Mouse (Mus musculus): ENCODE measurements around the gene C5ar1. TPM values are rescaled to one million over a fixed set of nuclear protein-coding genes. Genes with fewer than 3 reads are reported as not detected.
A peak's percentile ranks its signal among the peaks of the same experiment; 100 is the strongest.

C5ar1 gene
- polyA plus RNA-seq, 1 experiment from 2014 or later: 3.1 TPM

DNA sequence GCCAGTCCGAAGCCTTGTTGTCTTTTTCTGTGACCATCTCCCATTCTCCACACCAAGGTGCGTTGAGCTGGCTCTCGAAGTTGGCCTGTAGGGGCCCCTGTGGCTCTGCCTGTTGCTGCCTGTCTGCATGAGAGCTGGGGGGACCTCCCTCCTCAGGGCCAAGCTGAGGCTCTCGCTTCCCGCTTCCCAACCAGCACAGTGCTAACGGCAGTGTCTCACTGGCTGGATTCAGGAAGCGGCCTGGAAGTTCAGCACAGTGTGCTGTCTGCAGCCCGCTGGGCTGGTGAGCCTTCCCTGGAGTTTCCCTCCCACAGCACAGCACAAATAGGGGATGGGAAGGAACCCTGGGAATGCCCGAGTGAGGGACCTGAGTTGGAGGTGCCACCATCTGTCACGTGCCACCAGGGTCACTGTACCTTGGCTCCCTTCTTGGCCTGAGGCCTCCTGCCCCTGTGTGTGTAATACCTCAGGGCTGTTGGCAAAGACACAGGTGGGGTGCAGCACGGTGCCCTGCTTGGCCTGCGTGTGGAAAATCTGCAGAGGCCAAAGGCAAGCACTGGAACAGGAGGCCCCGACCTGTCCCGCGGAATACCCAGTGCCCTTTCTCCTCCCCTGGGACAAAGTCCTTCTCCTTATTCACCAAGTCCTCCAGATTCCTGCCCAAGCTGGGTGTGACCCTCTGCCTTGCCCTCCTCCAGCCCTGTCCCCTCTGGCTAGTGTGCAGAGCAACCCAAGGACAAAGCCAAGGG, 56.4 kb downstream of the C5ar1 start:
- Histone ChIP-seq H3K9me3 (replicated peaks; ENCODE audit: low read length) (no peaks in the 10 kb centered on the region), H3K4me2 (ENCODE audit: low read length) (no peak overlapping the region), H3K9ac (ENCODE audit: low read depth, low read length) (no peak overlapping the region), H3K4me1 (replicated peaks; ENCODE audit: insufficient read depth, low read length) (no peaks in the 10 kb centered on the region), H3K27me3 (ENCODE audit: insufficient read depth, low read length) (no peaks in the 10 kb centered on the region), H3K4me3 (replicated peaks; ENCODE audit: low read depth, low read length) (no peak overlapping the region), H3K27ac (peak overlapping the region; percentile 19; the same call in 1 of the 2 replicates), H3K36me3 (ENCODE audit: insufficient read depth, low read length) (0 out of 2 replicates have a peak, but pooled peaks cover 36% of the 10 kb centered on the region)
- ATAC-seq (replicated peaks; ENCODE audit: low FRiP score, low read depth) (peak; percentile 38), DNase-seq (ENCODE audit: low spot score) (peak; percentile 18)
- TF ChIP-seq CTCF (IDR thresholded peaks at IDR 0.05; ENCODE audit: low read depth): 0 out of 2 replicates have a peak, but pooled peaks have one; percentile 20
- WGBS: 64% methylated on average over 15 of the region's 15 CpGs

DNA sequence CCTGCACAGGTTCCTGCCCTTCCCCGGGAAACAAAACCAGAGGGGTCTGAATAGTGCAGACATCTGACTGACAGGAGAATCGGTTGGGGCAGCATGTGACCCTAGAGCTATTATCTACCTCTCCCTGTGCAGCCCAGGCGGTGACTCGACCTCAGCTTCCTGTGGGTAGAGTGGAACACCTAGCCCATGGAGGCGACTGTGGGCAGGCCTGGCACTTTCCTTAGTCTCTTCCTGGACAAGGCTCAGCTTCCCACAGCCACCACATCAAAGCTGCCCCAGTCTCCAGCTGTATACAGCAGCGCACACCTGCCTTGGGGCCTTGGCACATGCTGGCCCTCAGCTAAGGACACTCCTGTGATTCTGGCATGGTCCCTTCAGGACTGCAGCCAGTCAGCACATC, 58.2 kb downstream of the C5ar1 start:
- H3K27ac ChIP-seq: no peak overlapping the region
- no peaks in the 10 kb centered on the region for H3K9me3 ChIP-seq (replicated peaks; ENCODE audit: low read length)
- ATAC-seq (replicated peaks; ENCODE audit: low FRiP score, low read depth): no peak
- H3K36me3 ChIP-seq (ENCODE audit: insufficient read depth, low read length): 0 out of 2 replicates have a peak, but pooled peaks cover 40% of the 10 kb centered on the region
- no peak overlapping the region for H3K4me3 ChIP-seq (replicated peaks; ENCODE audit: low read depth, low read length)
- H3K4me2 ChIP-seq (ENCODE audit: low read length): no peak overlapping the region
- H3K4me1 ChIP-seq (replicated peaks; ENCODE audit: insufficient read depth, low read length): no peaks in the 10 kb centered on the region
- no peak for DNase-seq (ENCODE audit: low spot score)
- TF ChIP-seq CTCF (IDR thresholded peaks at IDR 0.05; ENCODE audit: low read depth): no peak
- WGBS: 83% methylated on average over 6 of the region's 6 CpGs
- no peaks in the 10 kb centered on the region for H3K27me3 ChIP-seq (ENCODE audit: insufficient read depth, low read length)
- H3K9ac ChIP-seq (ENCODE audit: low read depth, low read length): no peak overlapping the region

DNA sequence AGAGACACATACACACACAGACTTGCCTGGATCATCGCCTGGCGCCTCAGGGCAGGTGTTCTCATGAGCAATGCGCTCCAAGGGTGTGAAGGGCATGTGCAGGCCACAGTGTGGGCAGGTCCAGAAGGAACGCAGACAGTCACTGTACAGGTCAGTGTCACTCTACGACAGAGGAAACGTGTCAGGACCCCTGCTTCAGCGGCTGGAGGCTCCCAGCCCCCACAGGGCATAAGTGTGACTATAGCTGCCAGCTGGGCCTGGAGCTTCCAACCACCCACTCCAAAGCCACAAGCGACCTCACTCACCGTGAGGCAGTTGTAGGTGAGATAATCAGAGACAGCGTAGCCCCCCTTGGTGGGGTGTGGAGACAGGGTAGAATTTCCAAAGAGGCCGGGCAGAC, 60.8 kb downstream of the C5ar1 start:
- no peak for TF ChIP-seq CTCF (IDR thresholded peaks at IDR 0.05; ENCODE audit: low read depth)
- Histone ChIP-seq H3K4me2 (ENCODE audit: low read length) (no peak overlapping the region), H3K4me1 (replicated peaks; ENCODE audit: insufficient read depth, low read length) (no peaks in the 10 kb centered on the region), H3K9ac (ENCODE audit: low read depth, low read length) (no peak overlapping the region), H3K27ac (no peak overlapping the region), H3K36me3 (ENCODE audit: insufficient read depth, low read length) (0 out of 2 replicates have a peak, but pooled peaks cover 38% of the 10 kb centered on the region), H3K9me3 (replicated peaks; ENCODE audit: low read length) (no peaks in the 10 kb centered on the region), H3K27me3 (ENCODE audit: insufficient read depth, low read length) (no peaks in the 10 kb centered on the region), H3K4me3 (replicated peaks; ENCODE audit: low read depth, low read length) (no peak overlapping the region)
- 85% methylated on average over 11 of the region's 11 CpGs for WGBS
- DNase-seq (ENCODE audit: low spot score): no peak
- ATAC-seq (replicated peaks; ENCODE audit: low FRiP score, low read depth): no peak

DNA sequence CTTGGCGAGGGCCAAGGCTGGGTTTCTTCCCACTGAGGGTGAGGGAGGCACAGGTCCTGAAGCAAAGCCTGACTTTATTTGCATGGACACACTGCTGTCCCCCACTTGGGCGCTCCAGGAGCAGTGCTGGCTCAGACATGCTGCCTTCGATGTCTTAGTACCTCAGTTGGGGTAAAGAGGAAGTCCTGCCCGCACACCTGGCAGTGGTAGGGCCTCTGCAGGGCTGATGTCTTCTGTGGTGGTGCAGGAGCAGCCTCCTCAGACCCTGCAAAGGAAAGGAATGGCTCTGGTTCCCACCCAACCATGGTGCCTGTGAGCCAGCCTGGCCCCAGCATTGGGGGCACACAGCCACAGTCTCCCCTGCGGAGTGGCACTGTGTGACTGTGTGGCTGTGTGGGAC, 62.2 kb downstream of the C5ar1 start:
- Histone ChIP-seq H3K9ac (ENCODE audit: low read depth, low read length) (no peak overlapping the region), H3K4me2 (ENCODE audit: low read length) (no peak overlapping the region), H3K36me3 (ENCODE audit: insufficient read depth, low read length) (0 out of 2 replicates have a peak, but pooled peaks cover 34% of the 10 kb centered on the region), H3K4me3 (replicated peaks; ENCODE audit: low read depth, low read length) (no peak overlapping the region), H3K9me3 (replicated peaks; ENCODE audit: low read length) (no peaks in the 10 kb centered on the region), H3K4me1 (replicated peaks; ENCODE audit: insufficient read depth, low read length) (no peaks in the 10 kb centered on the region), H3K27me3 (ENCODE audit: insufficient read depth, low read length) (no peaks in the 10 kb centered on the region), H3K27ac (no peak overlapping the region)
- TF ChIP-seq CTCF (IDR thresholded peaks at IDR 0.05; ENCODE audit: low read depth): no peak
- no peak for ATAC-seq (replicated peaks; ENCODE audit: low FRiP score, low read depth)
- 66% methylated on average over 5 of the region's 5 CpGs for WGBS
- DNase-seq (ENCODE audit: low spot score): no peak

Other genes with a start within 250 kb of the C5ar1 start
- 3.2 and 3.3 TPM in 2 replicates for gene Bicra, start 211.6 kb downstream of the C5ar1 start, polyA plus RNA-seq (2015; fragmentation: Nextera tagmentation; extraction: Ambion mirVana)
- 0.05 TPM in 2 replicates for gene Zfp541, start 197.7 kb downstream of the C5ar1 start, polyA plus RNA-seq (2015; fragmentation: Nextera tagmentation; extraction: Ambion mirVana)
- gene Napa, start 161.1 kb downstream of the C5ar1 start, polyA plus RNA-seq (2015; fragmentation: Nextera tagmentation; extraction: Ambion mirVana): 178 and 193 TPM in 2 replicates
- gene Kptn, start 139.6 kb downstream of the C5ar1 start, polyA plus RNA-seq (2015; fragmentation: Nextera tagmentation; extraction: Ambion mirVana): 21.0 and 24.8 TPM in 2 replicates
- gene Slc8a2, start 129.7 kb downstream of the C5ar1 start, polyA plus RNA-seq (2015; fragmentation: Nextera tagmentation; extraction: Ambion mirVana): 0.06 and 0.07 TPM in 2 replicates
- gene Meis3, start 84.5 kb downstream of the C5ar1 start, polyA plus RNA-seq (2015; fragmentation: Nextera tagmentation; extraction: Ambion mirVana): 12.9 and 16.7 TPM in 2 replicates
- gene Dhx34, start 37.5 kb downstream of the C5ar1 start, polyA plus RNA-seq (2015; fragmentation: Nextera tagmentation; extraction: Ambion mirVana): 11.6 and 12.1 TPM in 2 replicates
- 0.08 and 0.11 TPM in 2 replicates for gene C5ar2, start 15.4 kb downstream of the C5ar1 start, polyA plus RNA-seq (2015; fragmentation: Nextera tagmentation; extraction: Ambion mirVana)
- gene Inafm1, start 14.1 kb upstream of the C5ar1 start, polyA plus RNA-seq (2015; fragmentation: Nextera tagmentation; extraction: Ambion mirVana): 28.2 and 32.0 TPM in 2 replicates
- gene Ccdc9, start 27.3 kb upstream of the C5ar1 start, polyA plus RNA-seq (2015; fragmentation: Nextera tagmentation; extraction: Ambion mirVana): 14.2 and 17.1 TPM in 2 replicates
- gene Bbc3, start 48.9 kb upstream of the C5ar1 start, polyA plus RNA-seq (2015; fragmentation: Nextera tagmentation; extraction: Ambion mirVana): 12.4 and 13.1 TPM in 2 replicates
- 184 and 212 TPM in 2 replicates for gene Sae1, start 128.3 kb upstream of the C5ar1 start, polyA plus RNA-seq (2015; fragmentation: Nextera tagmentation; extraction: Ambion mirVana)
- gene Zc3h4, start 141.4 kb upstream of the C5ar1 start, polyA plus RNA-seq (2015; fragmentation: Nextera tagmentation; extraction: Ambion mirVana): 9.6 and 10.4 TPM in 2 replicates
- gene Tmem160, start 193.2 kb upstream of the C5ar1 start, polyA plus RNA-seq (2015; fragmentation: Nextera tagmentation; extraction: Ambion mirVana): 74.2 and 81.9 TPM in 2 replicates
- 0.33 TPM in 2 replicates for gene Npas1, start 218.2 kb upstream of the C5ar1 start, polyA plus RNA-seq (2015; fragmentation: Nextera tagmentation; extraction: Ambion mirVana)